Mouse (Mus musculus): Measurements from ENCODE around the gene Rnf123. TPM values are rescaled to one million over a fixed set of nuclear protein-coding genes. Genes with fewer than 3 reads are reported as not detected.
A peak's percentile ranks its signal among the peaks of the same experiment; 100 is the strongest.

Rnf123 gene
- total RNA-seq (2021), result 100 to 1,000 TPM; 153 to 172 TPM
- long read RNA-seq, experiment 1, full-length matches to known transcripts, result 92 of 244 reads
- long read RNA-seq, experiment 1, partial matches to known transcripts, result 57 of 244 reads
- long read RNA-seq, experiment 1, other reads (novel, unspliced or antisense), result 95 of 244 reads
- long read RNA-seq, experiment 2, full-length matches to known transcripts, result 65 of 198 reads
- long read RNA-seq, experiment 2, partial matches to known transcripts, result 57 of 198 reads
- long read RNA-seq, experiment 2, other reads (novel, unspliced or antisense), result 76 of 198 reads

- DNase-seq, result no peak
Measured at GRCm38 (mm10) chr9:108082988-108083431, at the start of gene Rnf123. Rnf123 (minus strand) TSS chr9:108083346.

- DNase-seq, result no peak
Measured at GRCm38 (mm10) chr9:108132373-108132772, 49.2 kb upstream of the Rnf123 start.

GRCm38 (mm10) chr9:108131502-108131901, 48.4 kb upstream of the Rnf123 start:
- DNase-seq, result no peak

GRCm38 (mm10) chr9:108129042-108129948, 46.1 kb upstream of the Rnf123 start:
- no peak for DNase-seq

- no peak for DNase-seq
Measured at GRCm38 (mm10) chr9:108128248-108128647, 45.1 kb upstream of the Rnf123 start.

- no peak for DNase-seq
Measured at GRCm38 (mm10) chr9:108126436-108127180, 43.5 kb upstream of the Rnf123 start.

- DNase-seq, result no peak
Measured at GRCm38 (mm10) chr9:108125731-108126130, 42.6 kb upstream of the Rnf123 start.

- DNase-seq, result no peak
Measured at GRCm38 (mm10) chr9:108123916-108124315, 40.8 kb upstream of the Rnf123 start.

GRCm38 (mm10) chr9:108121170-108121969, 38.2 kb upstream of the Rnf123 start:
- peak; percentile 57 for DNase-seq

- DNase-seq, result no peak
Measured at GRCm38 (mm10) chr9:108120671-108121070, 37.5 kb upstream of the Rnf123 start.

- DNase-seq, result no peak
Measured at GRCm38 (mm10) chr9:108119891-108120411, 36.8 kb upstream of the Rnf123 start.

- DNase-seq, result no peak
Measured at GRCm38 (mm10) chr9:108117143-108117542, 34.0 kb upstream of the Rnf123 start.

GRCm38 (mm10) chr9:108115290-108116077, 32.3 kb upstream of the Rnf123 start:
- no peak for DNase-seq

- peak; percentile 59 for DNase-seq
Measured at GRCm38 (mm10) chr9:108112719-108113340, 29.7 kb upstream of the Rnf123 start.

GRCm38 (mm10) chr9:108111593-108112121, 28.5 kb upstream of the Rnf123 start:
- DNase-seq, result no peak

GRCm38 (mm10) chr9:108111101-108111592, 28.0 kb upstream of the Rnf123 start:
- DNase-seq, result peak; percentile 32

GRCm38 (mm10) chr9:108110160-108110559, 27.0 kb upstream of the Rnf123 start:
- DNase-seq, result no peak

GRCm38 (mm10) chr9:108107867-108108266, 24.7 kb upstream of the Rnf123 start:
- DNase-seq, result no peak

GRCm38 (mm10) chr9:108106090-108106489, 22.9 kb upstream of the Rnf123 start:
- no peak for DNase-seq

GRCm38 (mm10) chr9:108105549-108105863, 22.4 kb upstream of the Rnf123 start:
- DNase-seq, result no peak
